Mouse (Mus musculus): Measurements from ENCODE around the gene Usb1. TPM values are rescaled to one million over a fixed set of nuclear protein-coding genes. Genes with fewer than 3 reads are reported as not detected.

The Usb1 gene
- polyA plus RNA-seq, 1 experiment from 2014 or later = 48.8 TPM

DNA sequence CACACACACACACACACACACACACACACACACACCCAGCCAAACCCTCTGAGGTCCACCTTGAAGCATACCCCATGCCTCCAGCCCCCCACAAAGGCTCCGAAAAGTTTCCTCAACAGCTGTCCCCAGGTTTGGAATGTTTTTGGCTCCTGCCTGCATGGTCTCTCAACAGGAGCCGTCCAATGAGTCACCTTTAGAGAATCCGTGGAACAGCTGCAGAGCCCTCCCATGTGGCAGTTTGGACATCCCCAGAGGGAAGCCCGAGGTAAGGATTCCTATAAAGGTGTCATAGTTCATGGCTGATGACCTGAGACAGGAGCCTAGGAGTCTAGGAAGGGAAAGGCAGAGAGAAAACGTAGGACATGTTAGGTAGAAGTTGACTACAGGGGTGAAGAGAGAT, 54.0 kb downstream of the Usb1 start:
- H3K9me3 ChIP-seq = no peaks in the 10 kb centered on the region
- DNase-seq (ENCODE audit: low spot score) = no peak
- H3K4me1 ChIP-seq (replicated peaks) = no peaks in the 10 kb centered on the region; the same call in 1 of the 2 replicates
- no peaks in the 10 kb centered on the region for H3K36me3 ChIP-seq
- 76% methylated on average over 5 of the region's 5 CpGs for WGBS
- H3K27me3 ChIP-seq (ENCODE audit: insufficient read depth, poor library complexity, severe bottlenecking) = no peaks in the 10 kb centered on the region
- H3K4me3 ChIP-seq = no peak overlapping the region
- no peak overlapping the region for H3K27ac ChIP-seq

DNA sequence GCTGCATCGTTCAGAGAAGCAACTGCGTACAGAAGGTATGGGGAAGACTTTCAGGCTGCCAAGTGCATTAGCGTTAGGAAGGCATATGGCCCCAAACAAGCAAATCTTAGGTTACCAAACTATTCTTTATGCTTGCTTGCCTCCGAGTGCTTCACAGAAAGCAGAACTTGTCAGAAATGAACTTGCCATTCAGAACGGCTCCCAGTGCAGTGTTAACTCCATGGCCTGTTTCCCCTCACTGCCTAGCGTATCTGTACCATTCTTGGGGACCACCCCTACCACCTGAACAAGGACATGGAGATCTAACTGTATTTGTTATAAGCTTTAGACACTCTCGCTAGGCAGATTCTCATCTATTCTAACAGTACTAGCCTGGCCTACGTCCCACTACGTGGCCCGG, 55.1 kb downstream of the Usb1 start:
- H3K4me1 ChIP-seq (replicated peaks) = no peaks in the 10 kb centered on the region; the same call in 1 of the 2 replicates
- WGBS = 89% methylated on average over 10 of the region's 10 CpGs
- DNase-seq (ENCODE audit: low spot score) = no peak
- H3K9me3 ChIP-seq = no peaks in the 10 kb centered on the region
- H3K27me3 ChIP-seq (ENCODE audit: insufficient read depth, poor library complexity, severe bottlenecking) = no peaks in the 10 kb centered on the region
- no peak overlapping the region for H3K4me3 ChIP-seq
- no peak overlapping the region for H3K27ac ChIP-seq
- H3K36me3 ChIP-seq = no peaks in the 10 kb centered on the region

DNA sequence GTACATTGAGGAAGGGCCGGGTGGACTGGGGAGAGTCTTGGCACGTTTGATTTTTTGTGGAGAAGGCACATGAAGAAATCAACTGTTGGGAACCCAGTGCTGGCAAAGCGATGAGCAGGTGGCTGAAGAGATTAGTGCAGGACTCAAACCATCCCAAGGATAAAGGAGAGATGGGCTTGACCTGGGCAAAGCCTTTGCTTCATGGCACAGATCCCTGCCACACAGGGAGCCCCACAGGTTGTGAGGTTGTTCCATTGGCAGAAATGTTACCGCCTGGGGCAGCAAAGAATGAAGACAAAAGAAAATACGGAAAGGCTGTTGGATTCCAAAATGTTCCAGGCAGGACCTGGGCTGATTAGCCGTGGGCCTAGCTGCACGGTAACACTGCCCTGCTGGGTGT, 55.9 kb downstream of the Usb1 start:
- 81% methylated on average over 7 of the region's 7 CpGs for WGBS
- Histone ChIP-seq H3K4me3 (no peak overlapping the region), H3K27ac (no peak overlapping the region), H3K4me1 (replicated peaks) (peaks cover 3% of the 10 kb centered on the region; the same call in 1 of the 2 replicates), H3K36me3 (no peaks in the 10 kb centered on the region), H3K9me3 (no peaks in the 10 kb centered on the region), H3K27me3 (ENCODE audit: insufficient read depth, poor library complexity, severe bottlenecking) (no peaks in the 10 kb centered on the region)
- no peak for DNase-seq (ENCODE audit: low spot score)

DNA sequence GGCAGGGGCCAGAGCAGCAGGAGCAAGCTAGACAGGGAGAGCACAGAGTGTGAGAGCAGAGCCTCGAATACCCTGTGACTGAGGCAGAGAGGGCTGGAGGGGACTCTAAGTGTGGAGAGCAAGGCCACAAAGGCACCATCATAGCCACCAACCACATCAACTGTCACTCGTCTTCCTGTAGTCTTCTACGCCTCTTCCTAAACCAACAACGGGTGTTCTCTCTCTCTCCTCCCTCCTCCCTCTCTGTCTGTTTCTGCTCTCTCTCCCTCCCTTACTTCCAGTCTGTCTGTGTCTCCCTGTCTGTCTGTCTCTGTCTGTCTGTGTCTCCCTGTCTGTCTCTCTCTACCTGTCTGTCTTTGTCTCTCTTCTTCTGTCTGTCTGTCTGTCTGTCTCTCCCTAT, 58.2 kb downstream of the Usb1 start:
- no peaks in the 10 kb centered on the region for H3K27me3 ChIP-seq (ENCODE audit: insufficient read depth, poor library complexity, severe bottlenecking)
- no peak overlapping the region for H3K4me3 ChIP-seq
- peaks cover 12% of the 10 kb centered on the region for H3K4me1 ChIP-seq (replicated peaks)
- H3K9me3 ChIP-seq = no peaks in the 10 kb centered on the region
- no peak for DNase-seq (ENCODE audit: low spot score)
- no peaks in the 10 kb centered on the region for H3K36me3 ChIP-seq
- 0 out of 2 replicates have a peak overlapping the region, but pooled peaks have one; percentile 29 for H3K27ac ChIP-seq
- 67% methylated on average over 4 of the region's 4 CpGs for WGBS

DNA sequence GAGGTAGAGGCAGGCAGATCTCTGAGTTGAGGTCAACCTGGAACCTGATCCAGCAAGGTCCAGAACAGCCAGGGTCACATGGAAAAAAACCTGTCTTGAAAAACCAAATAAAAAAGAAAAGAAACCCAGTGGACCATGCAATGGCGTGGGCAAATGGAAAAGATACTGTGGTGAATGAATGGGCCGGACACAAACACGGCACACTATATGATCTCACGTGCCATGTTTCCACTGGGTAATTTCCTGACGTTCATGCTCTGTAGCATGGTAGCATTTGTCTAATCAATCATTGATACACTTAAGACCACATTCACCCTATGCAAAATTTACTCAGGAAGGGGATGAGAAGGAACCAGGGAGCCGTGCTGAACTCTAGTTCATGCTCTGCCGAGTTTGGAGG, 59.0 kb downstream of the Usb1 start:
- Histone ChIP-seq H3K9me3 (no peaks in the 10 kb centered on the region), H3K36me3 (no peaks in the 10 kb centered on the region), H3K4me3 (no peak overlapping the region), H3K27me3 (ENCODE audit: insufficient read depth, poor library complexity, severe bottlenecking) (no peaks in the 10 kb centered on the region), H3K27ac (no peak overlapping the region), H3K4me1 (replicated peaks) (peaks cover 20% of the 10 kb centered on the region)
- no peak for DNase-seq (ENCODE audit: low spot score)
- 86% methylated on average over 7 of the region's 7 CpGs for WGBS

DNA sequence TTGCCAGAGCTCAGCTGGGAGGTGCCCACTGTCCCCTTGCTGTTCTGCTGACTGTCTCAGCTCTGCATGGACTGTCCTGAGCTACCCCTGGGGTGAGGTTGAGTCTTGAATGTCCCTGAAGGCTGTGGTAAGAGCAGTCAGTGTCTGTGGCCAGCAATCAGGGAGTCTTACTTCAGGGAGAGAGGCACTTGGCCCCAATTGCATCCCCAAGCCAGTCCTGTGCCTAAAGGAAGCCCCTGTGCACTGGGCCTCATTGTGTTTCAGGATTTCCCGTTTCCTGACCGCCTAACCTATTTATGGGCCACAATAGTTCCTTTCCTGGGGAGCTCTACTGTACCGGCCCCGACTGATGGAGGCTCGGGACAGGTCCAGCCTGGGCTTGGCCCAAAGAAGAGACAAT, 60.5 kb downstream of the Usb1 start:
- Histone ChIP-seq H3K36me3 (no peaks in the 10 kb centered on the region), H3K9me3 (no peaks in the 10 kb centered on the region), H3K4me3 (no peak overlapping the region), H3K27ac (peak overlapping the region; percentile 71), H3K4me1 (replicated peaks) (peaks cover 35% of the 10 kb centered on the region), H3K27me3 (ENCODE audit: insufficient read depth, poor library complexity, severe bottlenecking) (no peaks in the 10 kb centered on the region)
- WGBS = 76% methylated on average over 5 of the region's 5 CpGs
- DNase-seq (ENCODE audit: low spot score) = no peak

DNA sequence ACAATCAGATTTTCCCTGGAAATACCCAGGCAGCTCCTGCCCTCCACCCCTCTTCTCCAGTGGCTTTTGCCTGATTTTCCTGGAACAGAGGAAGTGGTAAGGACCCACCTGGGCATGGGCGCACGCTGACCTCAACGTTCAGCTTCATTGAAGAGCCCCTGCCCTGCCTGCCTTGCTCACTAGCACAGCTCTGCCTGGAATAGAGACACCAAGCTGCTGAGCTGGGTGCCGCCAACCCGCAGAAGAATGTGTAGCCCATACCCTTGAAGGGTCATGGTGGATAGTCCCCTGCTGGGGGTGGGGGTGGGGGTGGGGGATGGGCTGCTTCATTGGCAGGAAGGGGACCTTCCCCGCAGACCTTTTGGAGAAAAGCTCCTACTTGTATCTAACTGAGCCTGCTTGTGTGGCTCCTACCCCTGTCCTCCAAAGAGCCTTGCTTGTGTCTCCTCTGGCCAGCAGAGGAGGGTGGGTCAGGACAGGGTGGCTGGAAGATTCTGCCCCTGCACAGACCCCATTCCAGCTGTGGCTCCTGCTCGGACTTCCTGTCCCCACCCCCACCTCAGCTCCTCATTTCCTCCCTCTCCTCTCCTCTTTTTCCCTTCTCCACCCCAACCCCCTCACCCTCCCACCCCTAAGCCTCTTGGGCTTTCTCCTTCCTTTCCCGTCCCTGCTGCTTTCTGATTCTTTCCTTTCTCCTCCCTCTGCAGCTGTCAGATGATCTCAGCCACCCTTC, 63.3 kb downstream of the Usb1 start:
- Histone ChIP-seq H3K9me3 (no peaks in the 10 kb centered on the region), H3K4me1 (replicated peaks) (peaks cover 49% of the 10 kb centered on the region), H3K4me3 (no peak overlapping the region), H3K27ac (peak overlapping the region; percentile 78), H3K36me3 (no peaks in the 10 kb centered on the region), H3K27me3 (ENCODE audit: insufficient read depth, poor library complexity, severe bottlenecking) (no peaks in the 10 kb centered on the region)
- no peak for DNase-seq (ENCODE audit: low spot score)
- 48% methylated on average over 8 of the region's 8 CpGs for WGBS

DNA sequence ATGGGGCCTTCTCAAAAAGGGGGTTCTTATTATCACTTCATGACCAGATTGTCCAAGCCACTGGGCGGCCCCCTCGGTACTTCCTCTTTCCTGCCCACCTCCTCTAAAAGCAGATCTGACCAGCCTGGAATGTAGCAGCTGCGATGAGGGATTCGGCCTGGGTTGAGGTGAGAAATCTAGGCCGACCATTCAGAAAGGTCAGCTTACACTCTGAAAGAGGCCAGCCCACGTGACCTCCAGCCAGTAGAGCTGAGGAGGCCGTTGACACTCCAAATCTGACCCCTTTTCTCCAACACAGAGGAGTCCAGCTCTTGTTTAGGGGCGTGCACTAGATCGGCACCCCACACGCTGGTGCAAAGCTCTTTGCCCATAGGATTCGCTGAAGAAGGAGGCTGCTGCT, 64.7 kb downstream of the Usb1 start:
- WGBS = 63% methylated on average over 11 of the region's 11 CpGs
- peak overlapping the region; percentile 67 for H3K27ac ChIP-seq
- DNase-seq (ENCODE audit: low spot score) = no peak

More for the DNA sequence above, 64.7 kb downstream of the Usb1 start:
- H3K27me3 ChIP-seq (ENCODE audit: insufficient read depth, poor library complexity, severe bottlenecking) = no peaks in the 10 kb centered on the region
- H3K4me1 ChIP-seq (replicated peaks) = peaks cover 53% of the 10 kb centered on the region
- H3K4me3 ChIP-seq = no peak overlapping the region
- no peaks in the 10 kb centered on the region for H3K9me3 ChIP-seq
- no peaks in the 10 kb centered on the region for H3K36me3 ChIP-seq

Other genes with a start within 250 kb of the Usb1 start
- gene Kifc3, start 129.5 kb upstream of the Usb1 start, polyA plus RNA-seq (2016; fragmentation: Nextera tagmentation; extraction: Ambion mirVana) = 6.5 and 9.1 TPM in 2 replicates
- 0.07 and 0.59 TPM in 2 replicates for gene Cngb1, start 25.7 kb upstream of the Usb1 start, polyA plus RNA-seq (2016; fragmentation: Nextera tagmentation; extraction: Ambion mirVana)
- gene Tepp, start 21.7 kb upstream of the Usb1 start, polyA plus RNA-seq (2016; fragmentation: Nextera tagmentation; extraction: Ambion mirVana) = not detected in 2 replicates
- 12.4 and 16.6 TPM in 2 replicates for gene Zfp319, start 334 bp upstream of the Usb1 start, polyA plus RNA-seq (2016; fragmentation: Nextera tagmentation; extraction: Ambion mirVana)
- 15.2 and 19.4 TPM in 2 replicates for gene Mmp15, start 20.0 kb downstream of the Usb1 start, polyA plus RNA-seq (2016; fragmentation: Nextera tagmentation; extraction: Ambion mirVana)
- gene Cfap20, start 102.6 kb downstream of the Usb1 start, polyA plus RNA-seq (2016; fragmentation: Nextera tagmentation; extraction: Ambion mirVana) = 135 and 146 TPM in 2 replicates
- gene Csnk2a2, start 157.8 kb downstream of the Usb1 start, polyA plus RNA-seq (2016; fragmentation: Nextera tagmentation; extraction: Ambion mirVana) = 10.4 and 12.4 TPM in 2 replicates
- gene Ccdc113, start 201.8 kb downstream of the Usb1 start, polyA plus RNA-seq (2016; fragmentation: Nextera tagmentation; extraction: Ambion mirVana) = 0.98 and 2.6 TPM in 2 replicates
- gene Prss54, start 244.1 kb downstream of the Usb1 start, polyA plus RNA-seq (2016; fragmentation: Nextera tagmentation; extraction: Ambion mirVana) = not detected in 2 replicates

Data from hindbrain, embryonic 10.5 days (tissue).